Mouse (Mus musculus) neural tube, embryonic 15.5 days (tissue): ENCODE results near the gene Tspyl1. TPM values are rescaled to one million over a fixed set of nuclear protein-coding genes. Genes with fewer than 3 reads are reported as not detected.

Experiments
- ATAC-seq: fragments of 200-750 bp; cut with Nextera tagmentation; 2 replicates; pipeline ENCODE4 v1.8.0; 2017; ENCODE audit warnings: mild to moderate bottlenecking, moderate TSS enrichment, moderate library complexity; ENCODE audit not compliant: low FRiP score
- H3K27ac ChIP-seq: fragments of 300-500 bp; sonication (generic); replicated peaks from 2 replicates; pipeline ENCODE4 v1.5.1; 2015; ENCODE audit warnings: mild to moderate bottlenecking, inconsistent platforms
- H3K27me3 ChIP-seq: fragments of 300-500 bp; sonication (generic); replicated peaks from 2 replicates; pipeline ENCODE4 v1.6.1; 2015; ENCODE audit warnings: inconsistent platforms
- H3K36me3 ChIP-seq: fragments of 300-500 bp; sonication (generic); 2 replicates; pipeline ENCODE4 v1.6.1; 2015; ENCODE audit warnings: inconsistent platforms
- H3K4me1 ChIP-seq: fragments of 300-500 bp; sonication (generic); 2 replicates; pipeline ENCODE4 v1.6.1; 2015; ENCODE audit warnings: inconsistent platforms
- H3K4me2 ChIP-seq: fragments of 300-500 bp; sonication (generic); 2 replicates; pipeline ENCODE4 v1.6.1; 2015; ENCODE audit warnings: inconsistent platforms, mild to moderate bottlenecking, moderate library complexity
- H3K4me3 ChIP-seq: fragments of 300-500 bp; sonication (generic); replicated peaks from 2 replicates; pipeline ENCODE4 v1.5.1; 2015; ENCODE audit warnings: mild to moderate bottlenecking, inconsistent platforms
- H3K9ac ChIP-seq: fragments of 300-500 bp; sonication (generic); replicated peaks from 2 replicates; pipeline ENCODE4 v1.6.1; 2015; ENCODE audit warnings: mild to moderate bottlenecking, inconsistent platforms
- H3K9me3 ChIP-seq: fragments of 300-500 bp; sonication (generic); replicated peaks from 2 replicates; pipeline ENCODE4 v1.6.1; 2016; ENCODE audit warnings: inconsistent platforms
- WGBS: fragments of 180-500 bp; shearing (Covaris S2); methylation state at CpG from one replicate; pipeline ENCODE4 v1.1.7; 2015; ENCODE audit warnings: mixed read lengths; 5-methylcytosine and 5-hydroxymethylcytosine counted together
- polyA plus RNA-seq: library from polyadenylated mRNA; unstranded; fragments of >200 nt; fragmentation: Nextera tagmentation; extraction: Ambion mirVana; gene quantifications from 2 replicates; pipeline ENCODE4 v1.2.1, GENCODE M21; 2015

Gene Tspyl1
- polyA plus RNA-seq, 1 experiment from 2014 or later: 158 TPM

DNA sequence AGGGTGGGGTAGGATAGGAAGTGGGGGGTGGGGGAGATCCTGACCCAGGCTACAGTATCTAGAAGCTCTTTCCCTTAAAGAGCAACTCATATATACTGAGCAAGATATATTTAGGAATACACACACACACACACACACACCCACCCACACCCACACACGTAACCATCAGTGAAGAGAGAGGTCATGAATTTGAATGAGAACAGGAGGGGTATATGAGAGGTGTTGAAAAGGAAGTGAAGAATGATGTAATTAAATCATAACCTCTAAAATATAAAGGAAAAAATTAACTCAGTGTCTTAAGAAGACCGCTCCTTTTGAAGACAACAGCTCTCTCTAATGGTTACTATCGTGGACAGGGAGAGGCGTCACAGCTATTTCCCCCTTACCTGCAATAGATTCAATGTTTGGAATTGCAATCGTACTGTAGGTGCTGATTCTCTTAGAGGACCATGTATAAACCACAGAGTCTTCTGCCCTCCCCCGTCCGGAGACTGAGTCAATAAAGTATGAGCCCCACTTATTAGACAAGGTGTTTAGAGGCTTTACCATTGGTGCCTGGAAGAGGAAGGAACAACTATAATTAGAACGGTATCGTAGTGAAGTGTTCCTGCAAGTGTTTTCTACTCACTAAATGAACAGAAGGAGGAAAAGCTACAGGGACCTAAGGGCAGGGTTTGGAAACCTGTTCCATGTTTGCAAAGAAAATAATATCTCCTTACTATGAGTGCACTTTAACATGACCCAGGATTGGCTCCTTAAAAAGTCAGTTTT, 28.1 kb downstream of the Tspyl1 start:
- Histone ChIP-seq H3K4me2 (no peak overlapping the region), H3K4me1 (peaks cover 2% of the 10 kb centered on the region), H3K4me3 (no peak overlapping the region), H3K27ac (no peak overlapping the region), H3K9me3 (no peaks in the 10 kb centered on the region), H3K36me3 (no peaks in the 10 kb centered on the region), H3K9ac (no peak overlapping the region), H3K27me3 (no peaks in the 10 kb centered on the region)
- 92% methylated on average over 9 of the region's 9 CpGs for WGBS
- ATAC-seq: no peak

GRCm38 (mm10) chr10:34312536-34312935, 30.5 kb downstream of the Tspyl1 start:
- Histone ChIP-seq H3K4me2 (no peak overlapping the region), H3K27ac (no peak overlapping the region), H3K36me3 (no peaks in the 10 kb centered on the region), H3K9ac (no peak overlapping the region), H3K9me3 (no peaks in the 10 kb centered on the region), H3K27me3 (no peaks in the 10 kb centered on the region), H3K4me1 (peaks cover 26% of the 10 kb centered on the region), H3K4me3 (no peak overlapping the region)
- no peak for ATAC-seq
- WGBS: 68% methylated on average over 3 of the region's 3 CpGs

- Histone ChIP-seq H3K4me1 (peaks cover 28% of the 10 kb centered on the region), H3K27ac (peak overlapping the region; percentile 82), H3K9me3 (no peaks in the 10 kb centered on the region), H3K36me3 (no peaks in the 10 kb centered on the region), H3K4me3 (peak overlapping the region; percentile 25), H3K27me3 (no peaks in the 10 kb centered on the region), H3K4me2 (peak overlapping the region; percentile 55), H3K9ac (no peak overlapping the region; the same call in none of the 2 replicates)
- ATAC-seq: peak; percentile 93
- 2% methylated on average over 3 of the region's 3 CpGs for WGBS
These were observed 34.7 kb downstream of the Tspyl1 start for GRCm38 (mm10) chr10:34316571-34317216.

DNA sequence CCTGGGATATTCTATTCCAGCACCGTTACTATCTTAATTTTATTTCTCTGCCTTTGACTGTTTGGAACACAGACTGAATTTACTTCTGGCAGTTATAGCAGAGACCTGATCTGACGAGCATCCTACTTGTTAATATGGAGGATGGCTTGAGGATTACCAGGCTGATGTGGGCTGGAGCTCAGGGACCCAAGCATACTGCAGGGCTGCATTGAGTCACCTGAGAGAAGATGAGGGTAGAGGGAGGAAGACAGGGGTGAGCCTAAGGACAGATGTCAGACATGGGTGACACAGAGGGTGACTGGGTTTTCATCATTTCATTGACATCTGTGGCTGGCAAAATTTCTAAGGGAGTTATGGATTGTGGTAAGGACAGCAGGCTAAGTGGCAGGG, 35.2 kb downstream of the Tspyl1 start:
- WGBS: 8% methylated on average over 2 of the region's 2 CpGs
- Histone ChIP-seq H3K4me2 (peak overlapping the region; percentile 55), H3K27ac (peak overlapping the region; percentile 82), H3K4me1 (peaks cover 28% of the 10 kb centered on the region), H3K9ac (no peak overlapping the region), H3K36me3 (no peaks in the 10 kb centered on the region), H3K4me3 (peak overlapping the region; percentile 25; the same call in 1 of the 2 replicates), H3K9me3 (no peaks in the 10 kb centered on the region), H3K27me3 (no peaks in the 10 kb centered on the region)
- peak; percentile 56 for ATAC-seq

DNA sequence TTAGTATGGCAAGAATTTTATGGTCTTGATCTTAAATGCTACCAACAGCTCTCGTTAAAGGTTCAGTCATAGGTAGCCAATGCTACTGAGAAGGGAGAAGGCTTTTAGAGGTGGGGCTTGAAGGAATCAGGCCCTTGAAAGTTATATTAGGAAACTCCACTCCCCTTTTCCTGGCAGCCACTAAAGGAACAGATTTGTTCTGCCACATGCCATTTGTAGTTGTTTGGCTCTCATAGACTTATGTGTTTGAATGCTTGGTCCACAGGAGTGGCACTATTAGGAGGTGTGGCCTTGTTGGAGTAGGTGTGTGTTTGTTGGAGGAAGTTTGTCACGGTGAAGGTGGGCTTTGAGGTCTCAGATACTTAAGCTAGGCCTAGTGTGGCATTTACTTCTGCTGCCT, 38.8 kb downstream of the Tspyl1 start:
- no peaks in the 10 kb centered on the region for H3K36me3 ChIP-seq
- peaks cover 19% of the 10 kb centered on the region for H3K4me1 ChIP-seq
- no peaks in the 10 kb centered on the region for H3K9me3 ChIP-seq
- H3K27me3 ChIP-seq: no peaks in the 10 kb centered on the region
- H3K4me3 ChIP-seq: no peak overlapping the region
- WGBS: 82% methylated on average over 2 of the region's 2 CpGs
- H3K4me2 ChIP-seq: no peak overlapping the region
- no peak overlapping the region for H3K9ac ChIP-seq
- H3K27ac ChIP-seq: no peak overlapping the region
- no peak for ATAC-seq

GRCm38 (mm10) chr10:34326701-34327100, 44.7 kb downstream of the Tspyl1 start:
- no peaks in the 10 kb centered on the region for H3K4me1 ChIP-seq
- no peaks in the 10 kb centered on the region for H3K9me3 ChIP-seq
- no peak for ATAC-seq
- H3K27me3 ChIP-seq: no peaks in the 10 kb centered on the region
- no peak overlapping the region for H3K4me3 ChIP-seq
- WGBS: 18% methylated on average over 4 of the region's 4 CpGs
- H3K9ac ChIP-seq: no peak overlapping the region
- no peak overlapping the region for H3K4me2 ChIP-seq
- no peak overlapping the region for H3K27ac ChIP-seq
- H3K36me3 ChIP-seq: no peaks in the 10 kb centered on the region

DNA sequence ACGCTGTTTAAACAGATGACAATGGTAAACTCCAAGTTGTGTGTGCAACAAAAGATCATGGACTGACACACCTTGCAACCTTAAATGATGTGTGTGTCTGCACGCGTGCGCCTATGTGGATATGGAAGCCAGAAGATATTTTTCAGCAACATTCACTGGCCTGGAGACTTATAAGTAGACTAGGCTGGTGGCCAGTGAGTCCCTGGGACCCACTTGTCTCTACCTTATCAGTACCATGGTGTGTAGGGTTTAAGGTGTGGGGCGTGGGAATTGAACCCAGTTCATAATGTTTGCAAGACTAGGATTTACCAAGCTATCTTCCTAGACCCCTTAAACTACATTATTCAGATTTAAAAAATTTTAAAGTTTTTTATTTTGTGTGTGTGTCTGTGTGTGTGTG, 45.2 kb downstream of the Tspyl1 start:
- Histone ChIP-seq H3K4me3 (no peak overlapping the region), H3K4me2 (no peak overlapping the region), H3K36me3 (no peaks in the 10 kb centered on the region), H3K4me1 (no peaks in the 10 kb centered on the region), H3K27me3 (no peaks in the 10 kb centered on the region), H3K27ac (no peak overlapping the region), H3K9me3 (no peaks in the 10 kb centered on the region), H3K9ac (no peak overlapping the region)
- no peak for ATAC-seq
- 70% methylated on average over 5 of the region's 5 CpGs for WGBS

GRCm38 (mm10) chr10:34328310-34328709, 46.3 kb downstream of the Tspyl1 start:
- Histone ChIP-seq H3K36me3 (no peaks in the 10 kb centered on the region), H3K4me2 (no peak overlapping the region), H3K9me3 (no peaks in the 10 kb centered on the region), H3K9ac (no peak overlapping the region), H3K27ac (no peak overlapping the region), H3K27me3 (no peaks in the 10 kb centered on the region), H3K4me1 (no peaks in the 10 kb centered on the region), H3K4me3 (no peak overlapping the region)
- WGBS: 8% methylated on average over 2 of the region's 2 CpGs
- ATAC-seq: peak; percentile 79; the same call in 1 of the 2 replicates

Other genes starting within 250 kb of the Tspyl1 start
- gene Trappc3l, start 244.6 kb upstream of the Tspyl1 start, polyA plus RNA-seq: 0.42 and 0.91 TPM in 2 replicates
- not detected in 2 replicates for gene Calhm4, start 237.9 kb upstream of the Tspyl1 start, polyA plus RNA-seq
- 0.92 and 1.1 TPM in 2 replicates for gene Calhm5, start 185.7 kb upstream of the Tspyl1 start, polyA plus RNA-seq
- 1.1 and 2.1 TPM in 2 replicates for gene Calhm6, start 154.2 kb upstream of the Tspyl1 start, polyA plus RNA-seq
- gene Dse, start 74.5 kb upstream of the Tspyl1 start, polyA plus RNA-seq: 7.9 and 9.2 TPM in 2 replicates
- 348 and 414 TPM in 2 replicates for gene Tspyl4, start 15.3 kb downstream of the Tspyl1 start, polyA plus RNA-seq
- gene Col10a1, start 107.8 kb downstream of the Tspyl1 start, polyA plus RNA-seq: 1.7 and 6.0 TPM in 2 replicates
- 2.0 and 4.8 TPM in 2 replicates for gene Nt5dc1, start 136.4 kb downstream of the Tspyl1 start, polyA plus RNA-seq
- gene Frk, start 201.2 kb downstream of the Tspyl1 start, polyA plus RNA-seq: 1.2 and 1.8 TPM in 2 replicates